In the genomic region with DNA sequence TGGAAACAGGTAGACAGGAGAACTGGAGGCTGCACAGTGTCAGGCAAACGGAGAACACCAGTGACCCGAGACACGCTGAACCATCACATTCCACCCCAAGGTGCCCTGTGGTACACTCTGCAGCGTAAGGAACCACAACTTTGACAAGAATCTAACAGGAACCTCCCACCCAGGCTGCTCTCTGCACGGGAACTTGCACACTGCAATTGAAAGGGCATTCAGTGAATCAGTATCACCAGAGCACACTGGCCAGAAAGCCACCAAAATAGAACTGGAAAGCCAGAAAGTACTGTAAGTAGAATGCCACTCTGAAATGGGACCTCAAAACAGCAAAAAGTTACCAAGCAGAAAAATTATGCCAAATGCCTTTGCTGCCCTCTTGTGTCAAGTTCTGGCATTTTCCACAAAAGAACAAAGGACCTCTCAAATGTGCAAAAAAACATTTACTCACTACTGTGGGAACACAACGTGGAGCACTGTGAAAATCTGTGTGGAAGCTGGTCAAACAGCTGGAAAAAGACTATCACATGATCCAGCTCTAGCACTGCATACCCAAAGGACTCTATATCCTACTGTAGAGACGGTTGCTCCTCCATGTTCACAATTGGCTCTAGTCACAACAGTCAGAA, we compare ENCODE assay signal across 9 mouse cellular contexts. TPM values are rescaled to one million over a fixed set of nuclear protein-coding genes. Genes with fewer than 3 reads are reported as not detected.
DNase-seq lines count a peak whose midpoint lies in the region; ATAC-seq and TF ChIP-seq lines count a peak whose summit lies in the region.
"Had no signal": no experiment of that assay in that cellular context is flagged by ENCODE, and none has a peak within 500 bp of the region (broad histone marks: within the 10 kb centered on the region; RNA-seq: fewer than 3 reads in every experiment).

No protein-coding gene starts in this region.

- intact Hi-C loops in gastrocnemius, postnatal 14 days (cut with DNase I; ENCODE audit: low total_unique reads) = loop anchor here (2.0 to 10.0 kb wide), 3 partner anchors 362 to 670 kb away; no protein-coding TSS in a partner anchor
- intact Hi-C loops in left cerebral cortex, postnatal 36 days (cut with DNase I) = loop anchor here (1.0 to 10.0 kb wide), 5 partner anchors 357 to 790 kb away; no protein-coding TSS in a partner anchor

- H3K9ac ChIP-seq in midbrain, embryonic 14.5 days (replicated peaks; ENCODE audit: low read length) = no peak overlapping the region

- no peak overlapping the region for H3K27ac ChIP-seq in kidney, adult 2 months (ENCODE audit: insufficient read depth, low read depth, low read length)
- no peak overlapping the region for H3K27ac ChIP-seq in midbrain, embryonic 14.5 days (replicated peaks; ENCODE audit: low read depth, low read length)
- H3K27ac ChIP-seq in thymus, adult 2 months (ENCODE audit: control insufficient read depth, insufficient read depth, low read length) = no peak overlapping the region

- no peaks in the 10 kb centered on the region for H3K4me1 ChIP-seq in kidney, adult 2 months (ENCODE audit: control insufficient read depth, insufficient read depth, low read length)
- H3K4me1 ChIP-seq in midbrain, embryonic 14.5 days (ENCODE audit: control insufficient read depth, insufficient read depth, low read length) = no peaks in the 10 kb centered on the region
- H3K4me1 ChIP-seq in thymus, adult 2 months (replicated peaks; ENCODE audit: control insufficient read depth, insufficient read depth, low read length) = peaks cover 34% of the 10 kb centered on the region

- whole genome bisulfite sequencing in kidney, adult 2 months = 35% methylated on average over 7 of the region's 7 CpGs
- 59% methylated on average over 7 of the region's 7 CpGs for WGBS in midbrain, embryonic 14.5 days
- 34% methylated on average over 7 of the region's 7 CpGs for WGBS in thymus, adult 2 months

- no peak overlapping the region for H3K4me2 ChIP-seq in midbrain, embryonic 14.5 days (ENCODE audit: low read length)

- peak; percentile 40; the same call in 1 of the 2 replicates for TF ChIP-seq CTCF in kidney, adult 2 months (conservative IDR thresholded peaks at IDR 0.05; ENCODE audit: insufficient read depth, insufficient read length, low read depth, low read length)
- no peak for TF ChIP-seq CTCF in thymus, adult 2 months (IDR thresholded peaks at IDR 0.05; ENCODE audit: borderline replicate concordance, control insufficient read depth, extremely low read depth, insufficient read depth, low read length, poor library complexity)

- H3K9me3 ChIP-seq in midbrain, embryonic 14.5 days (ENCODE audit: control insufficient read depth, low read length) = no peaks in the 10 kb centered on the region

- no peaks in the 10 kb centered on the region for H3K36me3 ChIP-seq in kidney, adult 2 months (ENCODE audit: control insufficient read depth, insufficient read depth, low read length)
- H3K36me3 ChIP-seq in midbrain, embryonic 14.5 days (ENCODE audit: control insufficient read depth, insufficient read depth, low read length) = no peaks in the 10 kb centered on the region
- no peaks in the 10 kb centered on the region for H3K36me3 ChIP-seq in thymus, adult 2 months (ENCODE audit: control insufficient read depth, insufficient read depth, low read length)

- no peak for TF ChIP-seq POLR2A in kidney, adult 2 months (IDR thresholded peaks at IDR 0.05; ENCODE audit: low read depth, low read length)
- TF ChIP-seq POLR2A in thymus, adult 2 months (IDR thresholded peaks at IDR 0.05; ENCODE audit: control insufficient read depth, extremely low read depth, insufficient read depth, low read length, poor library complexity) = no peak

- DNase-seq in B cell, adult 2 months = peak; percentile 59
- DNase-seq in ZHBTc4 (ENCODE audit: low read depth, low spot score) = peak; percentile 68
- DNase-seq in embryo, embryonic 10.5 days (ENCODE audit: low spot score) = peak; percentile 92
- peak; percentile 35 for DNase-seq in gastrocnemius, postnatal 14 days
- DNase-seq in kidney, adult 2 months = peak; percentile 67
- peak; percentile 49 to 79 for DNase-seq in left cerebral cortex, postnatal 36 days (ENCODE audit: low spot score in 2 of 2)
- DNase-seq in midbrain, embryonic 14.5 days = peak; percentile 92
- DNase-seq in thymus, adult 2 months = peak; percentile 84

- H3K4me3 ChIP-seq in kidney, adult 2 months (ENCODE audit: insufficient read depth, low read depth, low read length) = no peak overlapping the region
- no peak overlapping the region for H3K4me3 ChIP-seq in midbrain, embryonic 14.5 days (replicated peaks; ENCODE audit: low read depth, low read length)
- no peak overlapping the region for H3K4me3 ChIP-seq in thymus, adult 2 months (ENCODE audit: control insufficient read depth, insufficient read depth, low read length)
- H3K4me3 ChIP-seq: erythroblast, embryonic 14.5 days had no signal

- ATAC-seq in midbrain, embryonic 14.5 days (ENCODE audit: low FRiP score, low TSS enrichment) = peak; percentile 59; the same call in 1 of the 2 replicates

- H3K27me3 ChIP-seq in kidney, adult 2 months (replicated peaks; ENCODE audit: control insufficient read depth, insufficient read depth, low read length) = no peaks in the 10 kb centered on the region
- no peaks in the 10 kb centered on the region for H3K27me3 ChIP-seq in midbrain, embryonic 14.5 days (ENCODE audit: control insufficient read depth, insufficient read depth, low read length)
- no peaks in the 10 kb centered on the region for H3K27me3 ChIP-seq in thymus, adult 2 months (ENCODE audit: control insufficient read depth, insufficient read depth, low read length)

RNA-seq across cellular contexts. Expression of gene Wdr27, which starts 38.2 kb away (rescaled TPM):
- 1 to 10 TPM; 1.6 to 3.1 TPM for total RNA-seq in gastrocnemius, postnatal 14 days (2021)
- polyA plus RNA-seq in kidney, adult 2 months (2012; rRNA removed) = 4.7 and 5.6 TPM in 2 replicates
- 1 to 10 TPM; 3.4 to 4.4 TPM for total RNA-seq in left cerebral cortex, postnatal 36 days (2021)
- polyA plus RNA-seq in midbrain, embryonic 14.5 days (2014; fragmentation: Nextera tagmentation; extraction: Ambion mirVana) = 8.9 and 9.6 TPM in 2 replicates
- 3.1 and 5.1 TPM in 2 replicates for polyA plus RNA-seq in thymus, adult 2 months (2012; rRNA removed)
- polyA plus RNA-seq: erythroblast, embryonic 14.5 days had no signal

RNA-seq across cellular contexts. Expression of gene 1600012H06Rik, which starts 38.2 kb away (rescaled TPM):
- 10 to 100 TPM; 13.2 to 15.8 TPM for total RNA-seq in gastrocnemius, postnatal 14 days (2021)
- polyA plus RNA-seq in kidney, adult 2 months (2012; rRNA removed) = 17.5 and 20.6 TPM in 2 replicates
- 10 to 100 TPM; 16.0 to 18.1 TPM for total RNA-seq in left cerebral cortex, postnatal 36 days (2021)
- polyA plus RNA-seq in midbrain, embryonic 14.5 days (2014; fragmentation: Nextera tagmentation; extraction: Ambion mirVana) = 17.4 and 26.1 TPM in 2 replicates
- polyA plus RNA-seq in thymus, adult 2 months (2012; rRNA removed) = 20.6 and 25.8 TPM in 2 replicates

RNA-seq across cellular contexts. Expression of gene Phf10, which starts 56.3 kb away (rescaled TPM):
- total RNA-seq in gastrocnemius, postnatal 14 days (2021) = 10 to 100 TPM; 45.8 to 54.1 TPM
- polyA plus RNA-seq in kidney, adult 2 months (2012; rRNA removed) = 18.5 and 23.4 TPM in 2 replicates
- total RNA-seq in left cerebral cortex, postnatal 36 days (2021) = 10 to 100 TPM; 54.3 to 67.8 TPM
- 21.5 and 25.2 TPM in 2 replicates for polyA plus RNA-seq in midbrain, embryonic 14.5 days (2014; fragmentation: Nextera tagmentation; extraction: Ambion mirVana)
- polyA plus RNA-seq in thymus, adult 2 months (2012; rRNA removed) = 27.5 and 35.3 TPM in 2 replicates

Comparison
In these comparisons a context has a peak if more than half of its experiments do, and no peak if none do; other contexts are left out.
1. DNase-seq: peak in every context shown above with its lines; median percentile 92 in embryo, embryonic 10.5 days; 92 in midbrain, embryonic 14.5 days; 84 in thymus, adult 2 months; 68 in ZHBTc4; 67 in kidney, adult 2 months; 64 in left cerebral cortex, postnatal 36 days; 59 in B cell, adult 2 months; 35 in gastrocnemius, postnatal 14 days.